Mouse (Mus musculus): ENCODE data around the gene Gramd4.

DNA sequence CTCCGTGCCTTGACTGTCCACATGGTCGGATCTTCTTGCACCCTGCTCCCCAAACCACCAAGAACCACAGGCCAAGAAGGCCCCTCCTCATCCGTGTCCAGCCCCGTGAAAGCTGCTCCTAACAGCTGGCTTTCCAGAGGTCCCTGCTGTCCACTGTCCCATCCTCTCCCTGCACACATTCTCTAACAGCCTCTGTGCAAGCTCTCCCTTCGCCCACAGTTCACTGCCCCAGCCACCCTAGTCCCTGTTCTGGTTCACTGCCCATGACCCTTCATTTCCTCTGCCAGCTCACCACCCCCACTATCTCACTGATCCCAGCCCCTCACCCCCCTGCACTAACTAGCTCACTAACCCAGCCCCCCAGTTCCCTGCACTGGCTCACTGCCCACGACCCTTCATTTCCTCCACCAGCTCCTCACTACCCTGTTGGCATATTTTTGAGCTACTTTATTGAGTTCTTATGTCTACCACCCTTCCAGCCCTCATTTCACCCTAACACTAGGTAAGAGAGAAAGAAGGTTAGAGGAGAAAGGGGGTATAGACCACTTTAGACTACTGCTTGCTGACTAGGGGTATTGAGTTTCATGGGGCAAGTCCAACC lies 5.5 kb upstream of the Gramd4 start:
- TF ChIP-seq CTCF (IDR thresholded peaks at IDR 0.05; ENCODE audit: control insufficient read depth, insufficient read depth, insufficient read length) (no peak), MYOD1 (IDR thresholded peaks at IDR 0.05; ENCODE audit: control insufficient read depth, insufficient read length, low read depth) (no peak), MAX (IDR thresholded peaks at IDR 0.05) (no peak)
